Mouse (Mus musculus): ENCODE data around the gene Lin7c.

GRCm38 (mm10) chr2:109891471-109891870 lies 818 bp downstream of the Lin7c start:
- TF ChIP-seq CTCF (IDR thresholded peaks at IDR 0.05; ENCODE audit: low read depth): no peak
- no peak for TF ChIP-seq EP300 (IDR thresholded peaks at IDR 0.05; ENCODE audit: low read depth)
